Mouse (Mus musculus): ENCODE results near the gene Thegl. TPM values are rescaled to one million over a fixed set of nuclear protein-coding genes. Genes with fewer than 3 reads are reported as not detected.

The Thegl gene
- polyA plus RNA-seq, 1 experiment from 2014 or later = 6.3 TPM

DNA sequence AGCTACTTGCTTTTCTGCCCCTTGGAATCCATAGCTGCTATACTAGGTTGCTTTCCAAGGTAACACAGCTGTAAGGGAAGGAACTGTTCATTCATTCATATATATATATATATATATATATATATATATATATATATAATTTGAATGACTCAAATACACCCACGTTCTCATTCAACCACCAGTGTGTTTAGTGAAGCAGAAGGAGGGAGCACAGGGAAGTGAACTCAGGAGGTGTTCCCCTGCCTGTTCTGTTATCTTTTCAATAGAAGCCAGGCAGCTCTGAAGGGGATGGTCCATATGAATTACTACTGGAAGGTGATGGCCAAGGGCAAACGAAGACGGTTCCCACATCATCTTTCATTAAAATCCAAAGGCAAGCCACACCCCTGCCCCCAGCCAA, 71.3 kb downstream of the Thegl start:
- H3K9me3 ChIP-seq (ENCODE audit: control insufficient read depth) = no peaks in the 10 kb centered on the region
- 74% methylated on average over 3 of the region's 3 CpGs for WGBS
- no peak overlapping the region for H3K27ac ChIP-seq (ENCODE audit: low read depth, low read length)
- H3K4me1 ChIP-seq (replicated peaks; ENCODE audit: control insufficient read depth, insufficient read depth, low read length) = no peaks in the 10 kb centered on the region
- H3K4me2 ChIP-seq (replicated peaks; ENCODE audit: low read depth) = no peak overlapping the region
- ATAC-seq = no peak
- H3K27me3 ChIP-seq (replicated peaks; ENCODE audit: control insufficient read depth, insufficient read depth, low read length) = no peaks in the 10 kb centered on the region
- TF ChIP-seq CTCF (IDR thresholded peaks at IDR 0.05; ENCODE audit: low read depth) = no peak
- no peaks in the 10 kb centered on the region; the same call in none of the 2 replicates for H3K36me3 ChIP-seq (ENCODE audit: control insufficient read depth, insufficient read depth)
- H3K9ac ChIP-seq (ENCODE audit: low read depth, low read length) = no peak overlapping the region
- H3K4me3 ChIP-seq (ENCODE audit: low read depth, low read length) = no peak overlapping the region

DNA sequence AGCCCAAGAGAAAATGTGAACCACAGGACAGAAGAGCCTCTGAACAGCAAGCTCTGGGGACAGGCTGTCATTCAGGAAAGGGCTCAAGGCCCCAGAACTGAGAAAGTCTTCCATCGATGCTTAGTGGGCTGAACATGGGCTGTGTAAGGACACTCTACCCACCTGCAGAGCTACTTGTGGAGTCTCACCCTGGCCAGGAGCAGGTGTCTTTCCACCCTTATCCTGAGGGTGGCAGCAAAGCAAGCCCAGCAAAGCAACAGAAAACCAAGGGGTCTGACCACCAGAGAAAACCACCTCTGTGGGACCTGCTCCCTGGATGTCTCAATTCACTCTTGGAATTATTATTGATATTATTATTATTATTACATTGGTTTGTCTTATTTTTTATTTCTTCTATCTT, 73.5 kb downstream of the Thegl start:
- 33% methylated on average over 1 of the region's 1 CpGs for WGBS
- Histone ChIP-seq H3K4me3 (ENCODE audit: low read depth, low read length) (no peak overlapping the region), H3K27ac (ENCODE audit: low read depth, low read length) (no peak overlapping the region), H3K27me3 (replicated peaks; ENCODE audit: control insufficient read depth, insufficient read depth, low read length) (no peaks in the 10 kb centered on the region), H3K36me3 (ENCODE audit: control insufficient read depth, insufficient read depth) (no peaks in the 10 kb centered on the region; the same call in none of the 2 replicates), H3K4me2 (replicated peaks; ENCODE audit: low read depth) (no peak overlapping the region), H3K9me3 (ENCODE audit: control insufficient read depth) (no peaks in the 10 kb centered on the region), H3K9ac (ENCODE audit: low read depth, low read length) (no peak overlapping the region), H3K4me1 (replicated peaks; ENCODE audit: control insufficient read depth, insufficient read depth, low read length) (no peaks in the 10 kb centered on the region; the same call in 1 of the 2 replicates)
- ATAC-seq = no peak
- peak; percentile 89 for TF ChIP-seq CTCF (IDR thresholded peaks at IDR 0.05; ENCODE audit: low read depth)

DNA sequence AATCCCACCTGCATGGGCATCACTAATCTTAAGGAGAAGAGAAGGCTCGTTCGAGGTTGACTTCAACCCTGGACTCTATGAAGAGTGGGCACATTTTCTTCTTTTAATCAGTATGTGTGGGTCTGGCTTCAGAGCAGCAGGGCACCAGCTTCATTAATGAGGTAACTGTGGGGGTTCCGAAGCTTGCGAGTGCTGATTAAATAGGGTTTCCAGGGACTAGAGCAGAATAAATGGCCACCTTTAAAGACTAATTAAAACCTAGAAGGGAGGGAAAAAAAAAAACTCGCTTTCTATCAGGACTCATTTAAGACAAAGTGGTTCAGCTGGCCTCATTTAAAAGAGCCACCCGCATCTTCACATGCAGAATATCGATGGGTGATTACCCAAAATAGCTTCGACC, 74.1 kb downstream of the Thegl start:
- H3K36me3 ChIP-seq (ENCODE audit: control insufficient read depth, insufficient read depth) = no peaks in the 10 kb centered on the region; the same call in none of the 2 replicates
- no peaks in the 10 kb centered on the region for H3K9me3 ChIP-seq (ENCODE audit: control insufficient read depth)
- no peak overlapping the region for H3K9ac ChIP-seq (ENCODE audit: low read depth, low read length)
- H3K4me1 ChIP-seq (replicated peaks; ENCODE audit: control insufficient read depth, insufficient read depth, low read length) = no peaks in the 10 kb centered on the region; the same call in 1 of the 2 replicates
- 92% methylated on average over 8 of the region's 8 CpGs for WGBS
- no peak overlapping the region for H3K4me3 ChIP-seq (ENCODE audit: low read depth, low read length)
- no peak overlapping the region for H3K4me2 ChIP-seq (replicated peaks; ENCODE audit: low read depth)
- no peaks in the 10 kb centered on the region for H3K27me3 ChIP-seq (replicated peaks; ENCODE audit: control insufficient read depth, insufficient read depth, low read length)
- TF ChIP-seq CTCF (IDR thresholded peaks at IDR 0.05; ENCODE audit: low read depth) = no peak
- ATAC-seq = no peak
- H3K27ac ChIP-seq (ENCODE audit: low read depth, low read length) = no peak overlapping the region

DNA sequence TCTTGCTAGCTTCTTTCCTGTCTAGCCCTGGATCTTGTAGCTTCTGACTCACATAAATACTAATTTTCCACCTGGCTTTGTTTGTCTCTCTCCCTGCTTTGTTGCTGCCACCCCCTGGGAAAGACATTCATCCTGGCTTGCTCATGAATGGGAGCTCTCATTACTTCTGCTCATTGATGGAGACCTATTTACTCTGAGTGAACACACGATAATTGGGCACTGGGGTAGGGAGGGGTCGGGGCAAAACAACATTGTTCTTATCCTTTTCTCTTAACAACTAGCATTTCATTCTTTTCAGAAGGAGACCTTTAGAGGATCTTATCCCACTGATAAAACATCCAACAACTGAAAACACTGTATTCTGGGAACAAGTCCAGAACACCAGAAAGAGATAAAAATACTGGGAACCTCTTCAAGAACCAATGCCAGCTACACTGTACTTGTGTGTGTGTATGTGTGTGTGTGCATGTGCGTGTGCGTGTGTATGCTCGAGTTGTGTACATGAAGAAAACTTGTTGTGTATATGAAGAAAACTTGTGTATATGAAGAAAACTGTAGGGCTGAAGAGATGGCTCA, 74.8 kb downstream of the Thegl start:
- Histone ChIP-seq H3K27me3 (replicated peaks; ENCODE audit: control insufficient read depth, insufficient read depth, low read length) (no peaks in the 10 kb centered on the region), H3K27ac (ENCODE audit: low read depth, low read length) (no peak overlapping the region), H3K4me3 (ENCODE audit: low read depth, low read length) (no peak overlapping the region), H3K36me3 (ENCODE audit: control insufficient read depth, insufficient read depth) (no peaks in the 10 kb centered on the region; the same call in none of the 2 replicates), H3K9me3 (ENCODE audit: control insufficient read depth) (no peaks in the 10 kb centered on the region), H3K9ac (ENCODE audit: low read depth, low read length) (no peak overlapping the region), H3K4me2 (replicated peaks; ENCODE audit: low read depth) (no peak overlapping the region), H3K4me1 (replicated peaks; ENCODE audit: control insufficient read depth, insufficient read depth, low read length) (no peaks in the 10 kb centered on the region; the same call in 1 of the 2 replicates)
- no peak for ATAC-seq
- 61% methylated on average over 5 of the region's 5 CpGs for WGBS
- TF ChIP-seq CTCF (IDR thresholded peaks at IDR 0.05; ENCODE audit: low read depth) = no peak

DNA sequence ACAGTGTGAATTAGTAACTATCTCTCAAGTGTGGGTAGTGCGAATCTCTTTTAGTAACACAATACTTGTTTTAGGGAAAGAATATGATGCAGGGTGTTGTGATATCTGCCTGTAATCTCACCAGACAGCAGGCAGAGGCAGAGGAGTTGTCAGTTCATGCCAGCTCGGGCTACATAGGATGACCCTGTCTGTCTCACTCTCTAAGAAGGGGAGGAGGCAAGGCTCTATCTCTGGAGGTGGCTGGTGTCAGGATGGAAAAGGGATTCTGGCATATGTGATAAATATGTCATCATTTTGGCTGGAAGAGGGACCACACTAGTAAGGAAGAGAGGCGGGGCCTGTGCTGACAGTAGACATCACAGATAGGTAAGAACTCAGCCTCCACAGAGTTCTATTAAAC, 76.1 kb downstream of the Thegl start:
- WGBS = 74% methylated on average over 3 of the region's 3 CpGs

DNA sequence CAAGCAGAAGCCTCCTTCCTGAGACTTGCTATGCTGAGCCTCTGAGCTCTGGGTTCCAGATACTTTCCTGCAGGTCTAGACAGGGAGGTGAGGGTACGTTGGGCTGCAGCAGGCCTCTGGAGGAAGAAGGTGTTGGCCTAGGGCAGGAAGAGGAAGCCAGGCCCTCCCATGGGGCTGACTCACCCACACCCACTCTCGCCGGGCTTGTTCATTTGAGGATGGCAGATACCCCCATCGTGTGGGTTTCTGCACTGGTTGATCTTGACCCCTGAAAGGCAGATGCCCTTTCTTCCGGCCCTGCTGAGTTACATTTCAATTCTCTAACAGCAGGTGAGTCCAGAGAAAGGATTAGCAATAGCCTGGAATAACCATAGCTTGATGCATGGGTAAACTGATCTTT, 76.7 kb downstream of the Thegl start:
- peak overlapping the region; percentile 96 for H3K4me2 ChIP-seq (replicated peaks; ENCODE audit: low read depth)
- ATAC-seq = no peak

More for the DNA sequence above, 76.1 kb downstream of the Thegl start:
- ATAC-seq = no peak
- Histone ChIP-seq H3K4me3 (ENCODE audit: low read depth, low read length) (no peak overlapping the region), H3K4me2 (replicated peaks; ENCODE audit: low read depth) (no peak overlapping the region), H3K36me3 (ENCODE audit: control insufficient read depth, insufficient read depth) (no peaks in the 10 kb centered on the region; the same call in none of the 2 replicates), H3K27me3 (replicated peaks; ENCODE audit: control insufficient read depth, insufficient read depth, low read length) (no peaks in the 10 kb centered on the region), H3K4me1 (replicated peaks; ENCODE audit: control insufficient read depth, insufficient read depth, low read length) (no peaks in the 10 kb centered on the region; the same call in 1 of the 2 replicates), H3K9ac (ENCODE audit: low read depth, low read length) (no peak overlapping the region), H3K27ac (ENCODE audit: low read depth, low read length) (no peak overlapping the region), H3K9me3 (ENCODE audit: control insufficient read depth) (no peaks in the 10 kb centered on the region)
- no peak for TF ChIP-seq CTCF (IDR thresholded peaks at IDR 0.05; ENCODE audit: low read depth)

More for the DNA sequence above, 76.7 kb downstream of the Thegl start:
- H3K4me1 ChIP-seq (replicated peaks; ENCODE audit: control insufficient read depth, insufficient read depth, low read length) = no peaks in the 10 kb centered on the region; the same call in 1 of the 2 replicates
- H3K27me3 ChIP-seq (replicated peaks; ENCODE audit: control insufficient read depth, insufficient read depth, low read length) = no peaks in the 10 kb centered on the region
- H3K9ac ChIP-seq (ENCODE audit: low read depth, low read length) = no peak overlapping the region
- H3K27ac ChIP-seq (ENCODE audit: low read depth, low read length) = no peak overlapping the region
- no peaks in the 10 kb centered on the region for H3K9me3 ChIP-seq (ENCODE audit: control insufficient read depth)
- no peak for TF ChIP-seq CTCF (IDR thresholded peaks at IDR 0.05; ENCODE audit: low read depth)
- 42% methylated on average over 5 of the region's 5 CpGs for WGBS
- 0 out of 2 replicates have a peak overlapping the region, but pooled peaks have one; percentile 2 for H3K4me3 ChIP-seq (ENCODE audit: low read depth, low read length)
- H3K36me3 ChIP-seq (ENCODE audit: control insufficient read depth, insufficient read depth) = no peaks in the 10 kb centered on the region; the same call in none of the 2 replicates

Measured in intestine, postnatal 0 days (tissue).